Mouse (Mus musculus) kidney, embryonic 15.5 days (tissue): Measurements from ENCODE around the gene Slit3. TPM values are rescaled to one million over a fixed set of nuclear protein-coding genes. Genes with fewer than 3 reads are reported as not detected.

Source experiments
- ATAC-seq: fragments of 200-750 bp; cut with Nextera tagmentation; replicated peaks from 2 replicates; pipeline ENCODE4 v1.8.0; 2017; ENCODE audit warnings: moderate TSS enrichment; ENCODE audit not compliant: low FRiP score
- H3K27ac ChIP-seq: fragments of 300-500 bp; sonication (generic); 2 replicates; pipeline ENCODE4 v1.5.1; 2015; ENCODE audit warnings: mild to moderate bottlenecking, inconsistent platforms
- H3K27me3 ChIP-seq: fragments of 300-500 bp; sonication (generic); 2 replicates; pipeline ENCODE4 v1.6.1; 2015; ENCODE audit warnings: inconsistent platforms
- H3K36me3 ChIP-seq: fragments of 300-500 bp; sonication (generic); 2 replicates; pipeline ENCODE4 v1.6.1; 2015; ENCODE audit warnings: inconsistent platforms
- H3K4me1 ChIP-seq: fragments of 300-500 bp; sonication (generic); 2 replicates; pipeline ENCODE4 v1.6.1; 2015; ENCODE audit warnings: inconsistent platforms
- H3K4me2 ChIP-seq: fragments of 300-500 bp; sonication (generic); 2 replicates; pipeline ENCODE4 v1.6.1; 2015; ENCODE audit warnings: moderate library complexity, mild to moderate bottlenecking, inconsistent platforms
- H3K4me3 ChIP-seq: fragments of 300-500 bp; sonication (generic); replicated peaks from 2 replicates; pipeline ENCODE4 v1.5.1; 2015; ENCODE audit warnings: mild to moderate bottlenecking, inconsistent platforms
- H3K9ac ChIP-seq: fragments of 300-500 bp; sonication (generic); 2 replicates; pipeline ENCODE4 v1.6.1; 2015; ENCODE audit warnings: mild to moderate bottlenecking, inconsistent platforms
- H3K9me3 ChIP-seq: fragments of 300-500 bp; sonication (generic); replicated peaks from 2 replicates; pipeline ENCODE4 v1.6.1; 2016; ENCODE audit warnings: inconsistent platforms
- WGBS: fragments of 180-500 bp; shearing (Covaris S2); methylation state at CpG from one replicate; pipeline ENCODE4 v1.1.7; 2015; ENCODE audit warnings: mixed read lengths; 5-methylcytosine and 5-hydroxymethylcytosine counted together
- polyA plus RNA-seq: library from polyadenylated mRNA; unstranded; fragments of >200 nt; fragmentation: Nextera tagmentation; extraction: Ambion mirVana; gene quantifications from 2 replicates; pipeline ENCODE4 v1.2.1, GENCODE M21; 2015

The Slit3 gene
- polyA plus RNA-seq, 1 experiment from 2014 or later, result 14.9 TPM

DNA sequence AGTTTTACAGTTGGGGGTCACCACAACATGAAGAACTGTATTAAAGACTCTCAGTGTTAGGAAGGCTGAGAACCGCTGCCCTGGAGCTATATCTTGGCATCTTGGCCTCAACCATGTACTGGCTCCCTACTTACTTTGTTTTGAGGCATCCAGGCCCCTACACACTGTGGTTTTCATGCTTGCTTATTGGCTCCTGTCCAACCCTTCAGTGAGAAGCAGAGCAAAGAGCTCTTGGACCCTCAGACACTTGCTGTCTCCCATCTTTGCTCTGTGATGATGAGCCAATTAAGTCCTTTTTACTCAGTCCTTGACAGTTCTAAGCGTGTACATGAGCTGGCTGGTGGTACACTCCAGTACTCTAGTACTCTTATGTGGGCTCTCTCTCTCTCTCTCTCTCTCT is 177.5 kb downstream of the Slit3 start:
- Histone ChIP-seq H3K36me3 (no peaks in the 10 kb centered on the region), H3K4me1 (peaks cover 37% of the 10 kb centered on the region), H3K4me2 (no peak overlapping the region), H3K27me3 (peaks cover 4% of the 10 kb centered on the region; the same call in 1 of the 2 replicates), H3K4me3 (no peak overlapping the region), H3K9ac (no peak overlapping the region), H3K9me3 (no peaks in the 10 kb centered on the region), H3K27ac (no peak overlapping the region)
- 77% methylated on average over 2 of the region's 2 CpGs for WGBS
- no peak for ATAC-seq

- H3K9me3 ChIP-seq, result no peaks in the 10 kb centered on the region
- H3K4me1 ChIP-seq, result peaks cover 36% of the 10 kb centered on the region
- no peak overlapping the region for H3K27ac ChIP-seq
- H3K9ac ChIP-seq, result no peak overlapping the region
- no peak overlapping the region for H3K4me2 ChIP-seq
- H3K27me3 ChIP-seq, result peaks cover 4% of the 10 kb centered on the region; the same call in 1 of the 2 replicates
- H3K36me3 ChIP-seq, result no peaks in the 10 kb centered on the region
- 56% methylated on average over 7 of the region's 7 CpGs for WGBS
- no peak for ATAC-seq
- H3K4me3 ChIP-seq, result no peak overlapping the region
Measured at GRCm38 (mm10) chr11:35299857-35300375, 178.9 kb downstream of the Slit3 start.

GRCm38 (mm10) chr11:35302272-35302671 is 181.2 kb downstream of the Slit3 start:
- ATAC-seq, result no peak
- Histone ChIP-seq H3K4me3 (no peak overlapping the region), H3K9me3 (no peaks in the 10 kb centered on the region), H3K27ac (no peak overlapping the region), H3K27me3 (peaks cover 4% of the 10 kb centered on the region; the same call in 1 of the 2 replicates), H3K4me2 (no peak overlapping the region), H3K36me3 (no peaks in the 10 kb centered on the region), H3K9ac (no peak overlapping the region), H3K4me1 (peaks cover 41% of the 10 kb centered on the region)
- WGBS, result 92% methylated on average over 5 of the region's 5 CpGs

- no peak for ATAC-seq
- no peaks in the 10 kb centered on the region for H3K36me3 ChIP-seq
- peaks cover 4% of the 10 kb centered on the region; the same call in 1 of the 2 replicates for H3K27me3 ChIP-seq
- H3K4me3 ChIP-seq, result no peak overlapping the region
- no peak overlapping the region for H3K27ac ChIP-seq
- H3K4me2 ChIP-seq, result no peak overlapping the region
- peaks cover 48% of the 10 kb centered on the region for H3K4me1 ChIP-seq
- no peak overlapping the region for H3K9ac ChIP-seq
- no peaks in the 10 kb centered on the region for H3K9me3 ChIP-seq
- 74% methylated on average over 8 of the region's 8 CpGs for WGBS
Measured at GRCm38 (mm10) chr11:35304216-35304975, 183.4 kb downstream of the Slit3 start.

DNA sequence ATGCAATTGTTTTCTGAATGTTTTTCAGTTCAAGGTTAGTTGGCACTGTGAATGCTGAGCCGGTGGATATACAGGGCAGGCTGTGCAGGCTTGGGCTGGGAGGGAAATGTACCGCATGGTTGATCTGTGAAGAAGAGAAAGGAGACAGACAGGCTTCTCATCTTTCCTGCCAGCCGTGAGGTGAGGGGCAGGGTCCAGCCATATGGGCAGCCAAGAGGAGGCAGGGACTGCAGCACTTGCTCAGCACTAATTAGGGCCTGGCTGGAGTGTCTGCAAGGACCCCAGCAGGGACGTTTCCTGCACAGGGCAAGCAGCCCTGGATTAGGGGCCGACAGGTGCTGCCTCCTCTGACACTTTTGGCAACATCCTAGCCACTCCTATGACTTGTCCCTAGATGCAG is 184.1 kb downstream of the Slit3 start:
- Histone ChIP-seq H3K9me3 (no peaks in the 10 kb centered on the region), H3K36me3 (no peaks in the 10 kb centered on the region), H3K27me3 (peaks cover under 1% of the 10 kb centered on the region; the same call in 1 of the 2 replicates), H3K4me1 (peaks cover 45% of the 10 kb centered on the region), H3K27ac (no peak overlapping the region), H3K4me2 (no peak overlapping the region), H3K9ac (no peak overlapping the region), H3K4me3 (no peak overlapping the region)
- peak; percentile 85 for ATAC-seq
- 38% methylated on average over 5 of the region's 5 CpGs for WGBS

- no peak overlapping the region for H3K4me3 ChIP-seq
- H3K27me3 ChIP-seq, result no peaks in the 10 kb centered on the region
- no peak overlapping the region for H3K27ac ChIP-seq
- H3K9ac ChIP-seq, result no peak overlapping the region
- H3K9me3 ChIP-seq, result no peaks in the 10 kb centered on the region
- H3K4me2 ChIP-seq, result no peak overlapping the region
- H3K36me3 ChIP-seq, result no peaks in the 10 kb centered on the region
- WGBS, result 82% methylated on average over 3 of the region's 3 CpGs
- H3K4me1 ChIP-seq, result peaks cover 49% of the 10 kb centered on the region
- no peak for ATAC-seq
Measured at GRCm38 (mm10) chr11:35305910-35306309, 184.9 kb downstream of the Slit3 start.

DNA sequence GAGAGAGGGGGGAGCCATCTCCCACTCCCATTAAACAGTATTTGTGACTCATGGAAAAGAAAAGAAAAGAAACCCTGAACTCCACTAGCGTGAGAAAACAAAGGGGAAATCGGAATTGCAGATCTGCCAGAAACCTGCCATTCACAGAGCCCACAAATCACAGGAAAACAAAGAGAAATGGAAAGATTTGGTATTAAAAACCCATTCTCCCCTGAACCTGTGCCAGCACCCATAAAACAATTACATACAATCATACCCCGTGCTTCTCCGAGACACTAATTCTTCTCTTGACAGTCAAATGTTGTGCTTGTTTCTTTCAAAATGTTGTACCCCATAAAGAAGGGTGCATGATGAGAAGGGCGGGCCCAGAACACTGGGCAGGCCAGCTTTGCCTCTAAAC is 185.9 kb downstream of the Slit3 start:
- H3K4me2 ChIP-seq, result no peak overlapping the region
- WGBS, result 33% methylated on average over 5 of the region's 5 CpGs
- no peak for ATAC-seq
- H3K9ac ChIP-seq, result no peak overlapping the region
- peak overlapping the region; percentile 38 for H3K27ac ChIP-seq
- no peak overlapping the region for H3K4me3 ChIP-seq
- no peaks in the 10 kb centered on the region for H3K9me3 ChIP-seq
- no peaks in the 10 kb centered on the region for H3K27me3 ChIP-seq
- no peaks in the 10 kb centered on the region for H3K36me3 ChIP-seq
- H3K4me1 ChIP-seq, result peaks cover 49% of the 10 kb centered on the region

- Histone ChIP-seq H3K9ac (no peak overlapping the region), H3K4me2 (no peak overlapping the region), H3K27me3 (no peaks in the 10 kb centered on the region), H3K27ac (peak overlapping the region; percentile 38; the same call in 1 of the 2 replicates), H3K4me1 (peaks cover 55% of the 10 kb centered on the region), H3K9me3 (no peaks in the 10 kb centered on the region), H3K36me3 (no peaks in the 10 kb centered on the region), H3K4me3 (no peak overlapping the region)
- ATAC-seq, result peak; percentile 68; the same call in 1 of the 2 replicates
- 27% methylated on average over 4 of the region's 4 CpGs for WGBS
Measured at GRCm38 (mm10) chr11:35307992-35308391, 187.0 kb downstream of the Slit3 start.

- Histone ChIP-seq H3K27ac (no peak overlapping the region), H3K27me3 (no peaks in the 10 kb centered on the region), H3K9ac (no peak overlapping the region), H3K4me3 (no peak overlapping the region), H3K36me3 (no peaks in the 10 kb centered on the region), H3K9me3 (no peaks in the 10 kb centered on the region), H3K4me1 (peaks cover 22% of the 10 kb centered on the region), H3K4me2 (no peak overlapping the region)
- WGBS, result 46% methylated on average over 5 of the region's 5 CpGs
- peak; percentile 47; the same call in 1 of the 2 replicates for ATAC-seq
Measured at GRCm38 (mm10) chr11:35315449-35316028, 194.5 kb downstream of the Slit3 start.

DNA sequence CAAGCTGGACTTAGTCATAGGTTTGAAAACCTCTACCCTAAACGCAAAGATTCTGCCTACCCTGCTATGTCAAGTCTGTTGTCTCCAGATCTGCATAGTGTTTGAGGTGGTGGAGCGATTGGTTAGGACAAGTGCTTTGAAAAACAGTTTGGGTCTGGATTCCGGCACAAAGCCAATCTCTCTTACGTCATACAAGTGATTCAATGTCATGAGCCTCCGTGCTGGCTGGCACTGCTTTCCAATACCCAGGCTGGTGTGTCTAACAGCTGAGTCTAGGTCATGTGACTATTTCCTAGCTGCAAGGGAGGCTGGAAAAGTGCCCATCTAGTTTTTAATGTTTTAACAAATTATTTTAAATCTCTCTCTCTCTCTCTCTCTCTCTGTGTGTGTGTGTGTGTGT is 196.2 kb downstream of the Slit3 start:
- Histone ChIP-seq H3K9me3 (no peaks in the 10 kb centered on the region), H3K4me3 (no peak overlapping the region), H3K4me2 (no peak overlapping the region), H3K4me1 (peaks cover 16% of the 10 kb centered on the region), H3K27ac (no peak overlapping the region), H3K36me3 (no peaks in the 10 kb centered on the region), H3K27me3 (no peaks in the 10 kb centered on the region), H3K9ac (no peak overlapping the region)
- ATAC-seq, result no peak
- 94% methylated on average over 5 of the region's 5 CpGs for WGBS

- no peak for ATAC-seq
- H3K4me2 ChIP-seq, result no peak overlapping the region
- H3K36me3 ChIP-seq, result no peaks in the 10 kb centered on the region
- WGBS, result 75% methylated on average over 7 of the region's 7 CpGs
- peaks cover 12% of the 10 kb centered on the region for H3K4me1 ChIP-seq
- H3K4me3 ChIP-seq, result no peak overlapping the region
- H3K27me3 ChIP-seq, result no peaks in the 10 kb centered on the region
- H3K9me3 ChIP-seq, result no peaks in the 10 kb centered on the region
- H3K27ac ChIP-seq, result no peak overlapping the region
- H3K9ac ChIP-seq, result no peak overlapping the region
Measured at GRCm38 (mm10) chr11:35317775-35318432, 196.9 kb downstream of the Slit3 start.

DNA sequence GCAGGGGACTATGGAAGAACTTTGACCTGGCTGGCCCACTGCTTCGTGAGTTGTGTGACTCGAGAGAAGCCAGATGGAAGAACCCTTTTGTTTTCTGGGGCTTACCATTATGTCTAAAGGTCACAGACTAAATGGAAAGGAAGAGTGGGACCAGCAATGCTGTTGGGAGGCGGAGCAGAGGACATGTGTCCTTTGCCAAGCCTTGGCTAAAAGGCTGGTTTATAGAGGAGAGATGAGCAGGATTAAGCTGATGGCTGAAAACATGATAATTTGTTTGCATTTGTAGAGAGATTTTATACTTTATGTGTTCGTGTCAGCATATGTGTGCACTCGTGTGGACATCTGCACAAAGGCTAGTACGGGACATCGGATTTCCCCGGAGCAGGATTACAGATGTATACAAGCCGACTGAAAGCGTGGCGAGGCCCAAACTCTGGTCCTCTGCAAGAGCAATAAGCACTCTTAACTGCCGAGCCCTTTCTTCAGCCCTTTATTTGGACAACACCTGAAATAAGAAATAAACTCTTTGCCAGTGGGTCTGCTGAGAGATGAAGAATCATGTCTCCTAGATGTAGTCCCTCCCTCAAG is 197.5 kb downstream of the Slit3 start:
- Histone ChIP-seq H3K36me3 (no peaks in the 10 kb centered on the region), H3K27ac (no peak overlapping the region), H3K4me2 (no peak overlapping the region), H3K4me3 (no peak overlapping the region), H3K9ac (no peak overlapping the region), H3K4me1 (peaks cover 12% of the 10 kb centered on the region), H3K27me3 (no peaks in the 10 kb centered on the region), H3K9me3 (no peaks in the 10 kb centered on the region)
- ATAC-seq, result no peak
- 81% methylated on average over 12 of the region's 12 CpGs for WGBS
